Mouse (Mus musculus): ENCODE measurements around the gene Lrcol1.

Lrcol1 gene

GRCm38 (mm10) chr5:110344524-110344923 lies at the start of gene Lrcol1:
Gene Lrcol1, plus strand, starts transcription at chr5:110344730.
- no peak for DNase-seq (ENCODE audit: low spot score in 2 of 2)

- DNase-seq (ENCODE audit: low spot score in 2 of 2): no peak
Measured at GRCm38 (mm10) chr5:110296637-110297036, 47.9 kb upstream of the Lrcol1 start.

- no peak for DNase-seq (ENCODE audit: low spot score in 2 of 2)
Measured at GRCm38 (mm10) chr5:110300591-110300990, 43.9 kb upstream of the Lrcol1 start.

- no peak for DNase-seq (ENCODE audit: low spot score in 2 of 2)
Measured at GRCm38 (mm10) chr5:110308861-110309260, 35.7 kb upstream of the Lrcol1 start.

GRCm38 (mm10) chr5:110313127-110313526 lies 31.4 kb upstream of the Lrcol1 start:
- DNase-seq (ENCODE audit: low spot score in 2 of 2): no peak

- DNase-seq (ENCODE audit: low spot score in 2 of 2): no peak
Measured at GRCm38 (mm10) chr5:110330508-110330907, 14.0 kb upstream of the Lrcol1 start.

- no peak for DNase-seq (ENCODE audit: low spot score in 2 of 2)
Measured at GRCm38 (mm10) chr5:110338792-110339191, 5.7 kb upstream of the Lrcol1 start.

- peak; percentile 28 to 58 for DNase-seq (ENCODE audit: low spot score in 2 of 2)
Measured at GRCm38 (mm10) chr5:110342648-110343284, 1.8 kb upstream of the Lrcol1 start, which contains the start of gene P2rx2. Gene P2rx2, minus strand, starts transcription at chr5:110343212.

GRCm38 (mm10) chr5:110345553-110345952 lies 1.0 kb downstream of the Lrcol1 start:
- DNase-seq (ENCODE audit: low spot score in 2 of 2): no peak

- DNase-seq (ENCODE audit: low spot score in 2 of 2): no peak
Measured at GRCm38 (mm10) chr5:110347006-110347405, 2.5 kb downstream of the Lrcol1 start.

- peak in 1 of 2 experiments; percentile 15 for DNase-seq (ENCODE audit: low spot score in 2 of 2)
Measured at GRCm38 (mm10) chr5:110354716-110355115, 10.2 kb downstream of the Lrcol1 start.

GRCm38 (mm10) chr5:110357531-110358179 lies 13.1 kb downstream of the Lrcol1 start:
- peak; percentile 68 to 75 for DNase-seq (ENCODE audit: low spot score in 2 of 2)

- no peak for DNase-seq (ENCODE audit: low spot score in 2 of 2)
Measured at GRCm38 (mm10) chr5:110361465-110361864, 16.9 kb downstream of the Lrcol1 start.

- DNase-seq (ENCODE audit: low spot score in 2 of 2): no peak
Measured at GRCm38 (mm10) chr5:110362813-110363178, 18.3 kb downstream of the Lrcol1 start.

- peak; percentile 60 to 75 for DNase-seq (ENCODE audit: low spot score in 2 of 2)
Measured at GRCm38 (mm10) chr5:110363179-110363821, 18.8 kb downstream of the Lrcol1 start.

- DNase-seq (ENCODE audit: low spot score in 2 of 2): no peak
Measured at GRCm38 (mm10) chr5:110363822-110364545, 19.5 kb downstream of the Lrcol1 start.

- DNase-seq (ENCODE audit: low spot score in 2 of 2): peak; percentile 66 to 70
Measured at GRCm38 (mm10) chr5:110376802-110377433, 32.4 kb downstream of the Lrcol1 start.

GRCm38 (mm10) chr5:110378181-110378583 lies 33.7 kb downstream of the Lrcol1 start:
- no peak for DNase-seq (ENCODE audit: low spot score in 2 of 2)

- DNase-seq (ENCODE audit: low spot score in 2 of 2): no peak
Measured at GRCm38 (mm10) chr5:110379086-110379485, 34.6 kb downstream of the Lrcol1 start.

GRCm38 (mm10) chr5:110379823-110380222 lies 35.3 kb downstream of the Lrcol1 start:
- DNase-seq (ENCODE audit: low spot score in 2 of 2): no peak

GRCm38 (mm10) chr5:110384491-110384890 lies 40.0 kb downstream of the Lrcol1 start:
- DNase-seq (ENCODE audit: low spot score in 2 of 2): no peak

GRCm38 (mm10) chr5:110385263-110385662 lies 40.7 kb downstream of the Lrcol1 start:
- DNase-seq (ENCODE audit: low spot score in 2 of 2): no peak
